Comparison of ENCODE assay signal across 8 mouse cellular contexts in genomic region chr17:25013606-25014501, GRCm38 (mm10). TPM values are rescaled to one million over a fixed set of nuclear protein-coding genes. Genes with fewer than 3 reads are reported as not detected.
DNase-seq lines count a peak whose midpoint lies in the region; ATAC-seq and TF ChIP-seq lines count a peak whose summit lies in the region.

No protein-coding gene starts in this region.

- peak; percentile 8 to 25 for DNase-seq in cerebellum, adult 18-20 months
- no peak for DNase-seq in cerebellum, adult 9-10 months
- DNase-seq in liver, embryonic 11.5 days (ENCODE audit: low spot score): peak; percentile 75

- peak overlapping the region; percentile 96 for H3K4me2 ChIP-seq in forebrain, embryonic 16.5 days (ENCODE audit: low read length)
- H3K4me2 ChIP-seq in hindbrain, embryonic 13.5 days: peak overlapping the region; percentile 99
- peak overlapping the region; percentile 68 for H3K4me2 ChIP-seq in liver, embryonic 11.5 days
- H3K4me2 ChIP-seq in myocyte (ENCODE audit: low read depth): peak overlapping the region; percentile 93

- H3K36me3 ChIP-seq in forebrain, embryonic 16.5 days (ENCODE audit: control insufficient read depth, insufficient read depth): peaks cover 15% of the 10 kb centered on the region
- H3K36me3 ChIP-seq in hindbrain, embryonic 13.5 days: peaks cover 30% of the 10 kb centered on the region
- H3K36me3 ChIP-seq in liver, embryonic 11.5 days (ENCODE audit: control insufficient read depth, insufficient read depth, low read length): peaks cover 6% of the 10 kb centered on the region; the same call in 1 of the 2 replicates
- no peaks in the 10 kb centered on the region for H3K36me3 ChIP-seq in myocyte (ENCODE audit: control insufficient read depth, insufficient read depth)
- peaks cover 2% of the 10 kb centered on the region for H3K36me3 ChIP-seq in testis, adult 2 months (ENCODE audit: control insufficient read depth, insufficient read depth, low read length)

- TF ChIP-seq CTCF in testis, adult 2 months (IDR thresholded peaks at IDR 0.05; ENCODE audit: control insufficient read depth, insufficient read depth, insufficient replicate concordance, low read depth, low read length): no peak

- H3K4me1 ChIP-seq in brown adipose tissue, adult 24 weeks (ENCODE audit: control insufficient read depth, insufficient read depth, insufficient read length, low read length): no peaks in the 10 kb centered on the region
- H3K4me1 ChIP-seq in forebrain, embryonic 16.5 days (replicated peaks; ENCODE audit: control insufficient read depth, insufficient read depth, low read length): peaks cover 21% of the 10 kb centered on the region
- H3K4me1 ChIP-seq in hindbrain, embryonic 13.5 days (replicated peaks): peaks cover 47% of the 10 kb centered on the region
- peaks cover 7% of the 10 kb centered on the region for H3K4me1 ChIP-seq in liver, embryonic 11.5 days (replicated peaks; ENCODE audit: control insufficient read depth, insufficient read depth, low read length)
- H3K4me1 ChIP-seq in testis, adult 2 months (ENCODE audit: control insufficient read depth, insufficient read depth, low read length): no peaks in the 10 kb centered on the region; the same call in 1 of the 2 replicates

- peak overlapping the region; percentile 87 for H3K4me3 ChIP-seq in brown adipose tissue, adult 24 weeks (ENCODE audit: insufficient read depth, low read depth, low read length)
- H3K4me3 ChIP-seq in forebrain, embryonic 16.5 days (replicated peaks; ENCODE audit: low read length): peak overlapping the region; percentile 100
- H3K4me3 ChIP-seq in hindbrain, embryonic 13.5 days: peak overlapping the region; percentile 76
- peak overlapping the region; percentile 96 for H3K4me3 ChIP-seq in liver, embryonic 11.5 days (ENCODE audit: low read depth, low read length)
- peak overlapping the region; percentile 82 for H3K4me3 ChIP-seq in myocyte
- H3K4me3 ChIP-seq in testis, adult 2 months (ENCODE audit: control insufficient read depth, low read depth, low read length): peak overlapping the region; percentile 94

- no peaks in the 10 kb centered on the region for H3K9me3 ChIP-seq in forebrain, embryonic 16.5 days (ENCODE audit: control insufficient read depth, low read length)
- H3K9me3 ChIP-seq in hindbrain, embryonic 13.5 days: no peaks in the 10 kb centered on the region
- no peaks in the 10 kb centered on the region for H3K9me3 ChIP-seq in liver, embryonic 11.5 days (ENCODE audit: control insufficient read depth, low read length)

- peak overlapping the region; percentile 67 for H3ac ChIP-seq in myocyte (ENCODE audit: control insufficient read depth, insufficient read length)

- TF ChIP-seq POLR2A in myocyte (IDR thresholded peaks at IDR 0.05; ENCODE audit: insufficient read length, low read depth): no peak
- TF ChIP-seq POLR2A in testis, adult 2 months (IDR thresholded peaks at IDR 0.05; ENCODE audit: control insufficient read depth, low read depth, low read length): no peak; the same call in 1 of the 2 replicates

- peak overlapping the region; percentile 92 for H3K9ac ChIP-seq in forebrain, embryonic 16.5 days (replicated peaks; ENCODE audit: low read depth, low read length)
- H3K9ac ChIP-seq in hindbrain, embryonic 13.5 days: peak overlapping the region; percentile 92
- peak overlapping the region; percentile 97 for H3K9ac ChIP-seq in liver, embryonic 11.5 days (ENCODE audit: low read depth, low read length)

- peak overlapping the region; percentile 69 for H3K27ac ChIP-seq in brown adipose tissue, adult 24 weeks (replicated peaks; ENCODE audit: low read depth, low read length)
- H3K27ac ChIP-seq in forebrain, embryonic 16.5 days (ENCODE audit: low read length): peak overlapping the region; percentile 37; the same call in 1 of the 2 replicates
- peak overlapping the region; percentile 82 for H3K27ac ChIP-seq in hindbrain, embryonic 13.5 days
- H3K27ac ChIP-seq in liver, embryonic 11.5 days (ENCODE audit: low read depth, low read length): peak overlapping the region; percentile 88
- peak overlapping the region; percentile 92 for H3K27ac ChIP-seq in testis, adult 2 months (ENCODE audit: control insufficient read depth, insufficient read depth, low read depth, low read length)

- WGBS in forebrain, embryonic 16.5 days: 0% methylated on average over 75 of the region's 81 CpGs
- under 1% methylated on average over 81 of the region's 81 CpGs for WGBS in hindbrain, embryonic 13.5 days
- under 1% methylated on average over 81 of the region's 81 CpGs for WGBS in liver, embryonic 11.5 days

- no peaks in the 10 kb centered on the region for H3K27me3 ChIP-seq in forebrain, embryonic 16.5 days (replicated peaks; ENCODE audit: control insufficient read depth, insufficient read depth, low read length)
- H3K27me3 ChIP-seq in hindbrain, embryonic 13.5 days: no peaks in the 10 kb centered on the region
- no peaks in the 10 kb centered on the region for H3K27me3 ChIP-seq in liver, embryonic 11.5 days (replicated peaks; ENCODE audit: control insufficient read depth, insufficient read depth, low read length)
- H3K27me3 ChIP-seq in myocyte (ENCODE audit: control insufficient read depth, insufficient read depth, insufficient read length): no peaks in the 10 kb centered on the region
- H3K27me3 ChIP-seq in testis, adult 2 months (ENCODE audit: control insufficient read depth, insufficient read depth, low read length): no peaks in the 10 kb centered on the region

- peaks cover 64% of the 10 kb centered on the region for H3K79me2 ChIP-seq in myocyte (ENCODE audit: control insufficient read depth, insufficient read depth)

- no peak for ATAC-seq in forebrain, embryonic 16.5 days
- ATAC-seq in hindbrain, embryonic 13.5 days (ENCODE audit: low FRiP score): no peak
- ATAC-seq in liver, embryonic 11.5 days (replicated peaks; ENCODE audit: low FRiP score): no peak

TF ChIP-seq in myocyte, 11 proteins besides CTCF, POLR2A, EP300 and RAD21:
- TF ChIP-seq TCF3 (IDR thresholded peaks at IDR 0.05; ENCODE audit: insufficient read length, low read depth) (no peak), E2F4 (IDR thresholded peaks at IDR 0.05; ENCODE audit: insufficient read depth) (no peak), MAX (IDR thresholded peaks at IDR 0.05; ENCODE audit: low read depth) (no peak), TCF12 (IDR thresholded peaks at IDR 0.05; ENCODE audit: insufficient read depth, poor library complexity, severe bottlenecking) (no peak), MYOG (IDR thresholded peaks at IDR 0.05; ENCODE audit: control insufficient read depth in 1 of 3, insufficient read depth in 1 of 3, insufficient read length in 2 of 3, low read depth in 2 of 3) (no peak), MYOD1 (IDR thresholded peaks at IDR 0.05; ENCODE audit: control insufficient read depth in 1 of 3, insufficient read length in 2 of 3, low read depth in 2 of 3) (no peak), USF1 (IDR thresholded peaks at IDR 0.05; ENCODE audit: low read depth) (no peak), SRF (IDR thresholded peaks at IDR 0.05; ENCODE audit: control insufficient read depth, insufficient read length, low read depth) (no peak), POLR2AphosphoS2 (IDR thresholded peaks at IDR 0.05; ENCODE audit: insufficient read length, low read depth) (no peak), REST (IDR thresholded peaks at IDR 0.05; ENCODE audit: insufficient read depth, insufficient read length) (no peak), CEBPB (IDR thresholded peaks at IDR 0.05; ENCODE audit: insufficient read depth, poor library complexity, severe bottlenecking) (no peak)

RNA-seq across cellular contexts. Expression of gene Cramp1l, which starts 1.7 kb away (rescaled TPM):
- polyA plus RNA-seq in brown adipose tissue, adult 24 weeks (2012; ENCODE audit: insufficient read depth, insufficient read length, missing spikeins): 4.2 and 4.8 TPM in 2 replicates
- polyA plus RNA-seq in forebrain, embryonic 16.5 days (2015; fragmentation: Nextera tagmentation; extraction: Ambion mirVana): 5.9 and 6.8 TPM in 2 replicates
- polyA plus RNA-seq in hindbrain, embryonic 13.5 days (2015; fragmentation: Nextera tagmentation; extraction: Ambion mirVana): 6.3 and 7.1 TPM in 2 replicates
- 9.5 and 11.8 TPM in 2 replicates for polyA plus RNA-seq in liver, embryonic 11.5 days (2014; fragmentation: Nextera tagmentation; extraction: Ambion mirVana)
- 3.5 TPM for polyA plus RNA-seq in myocyte (2012; fragmentation: generic; extraction: Trizol)
- polyA plus RNA-seq in testis, adult 2 months (2012; rRNA removed): 26.5 and 27.6 TPM in 2 replicates

RNA-seq across cellular contexts. Expression of gene Ift140, which starts 2.0 kb away (rescaled TPM):
- 3.8 and 4.1 TPM in 2 replicates for polyA plus RNA-seq in brown adipose tissue, adult 24 weeks (2012; ENCODE audit: insufficient read depth, insufficient read length, missing spikeins)
- 26.6 and 28.4 TPM in 2 replicates for polyA plus RNA-seq in forebrain, embryonic 16.5 days (2015; fragmentation: Nextera tagmentation; extraction: Ambion mirVana)
- polyA plus RNA-seq in hindbrain, embryonic 13.5 days (2015; fragmentation: Nextera tagmentation; extraction: Ambion mirVana): 18.3 and 18.8 TPM in 2 replicates
- polyA plus RNA-seq in liver, embryonic 11.5 days (2014; fragmentation: Nextera tagmentation; extraction: Ambion mirVana): 51.6 and 55.3 TPM in 2 replicates
- 8.9 TPM for polyA plus RNA-seq in myocyte (2012; fragmentation: generic; extraction: Trizol)
- polyA plus RNA-seq in testis, adult 2 months (2012; rRNA removed): 130 and 146 TPM in 2 replicates

RNA-seq across cellular contexts. Expression of gene Jpt2, which starts 53.4 kb away (rescaled TPM):
- polyA plus RNA-seq in brown adipose tissue, adult 24 weeks (2012; ENCODE audit: insufficient read depth, insufficient read length, missing spikeins): 3.0 and 3.4 TPM in 2 replicates
- polyA plus RNA-seq in forebrain, embryonic 16.5 days (2015; fragmentation: Nextera tagmentation; extraction: Ambion mirVana): 95.4 and 99.1 TPM in 2 replicates
- polyA plus RNA-seq in hindbrain, embryonic 13.5 days (2015; fragmentation: Nextera tagmentation; extraction: Ambion mirVana): 104 and 116 TPM in 2 replicates
- polyA plus RNA-seq in liver, embryonic 11.5 days (2014; fragmentation: Nextera tagmentation; extraction: Ambion mirVana): 164 and 168 TPM in 2 replicates
- 16.3 TPM for polyA plus RNA-seq in myocyte (2012; fragmentation: generic; extraction: Trizol)
- polyA plus RNA-seq in testis, adult 2 months (2012; rRNA removed): 5.4 and 6.5 TPM in 2 replicates

Comparison
In these comparisons a context has a peak if more than half of its experiments do, and no peak if none do; other contexts are left out.
1. H3K27ac ChIP-seq: peak in every context shown above with its lines; median percentile 92 in testis, adult 2 months; 88 in liver, embryonic 11.5 days; 82 in hindbrain, embryonic 13.5 days; 69 in brown adipose tissue, adult 24 weeks; 37 in forebrain, embryonic 16.5 days.